Mouse (Mus musculus) left cerebral cortex, adult 18-20 months (tissue): Measurements from ENCODE around the gene Bard1. TPM values are rescaled to one million over a fixed set of nuclear protein-coding genes. Genes with fewer than 3 reads are reported as not detected.
A peak's percentile ranks its signal among the peaks of the same experiment; 100 is the strongest.

Experiments
- DNase-seq, 2 experiments: peaks; one replicate each; pipeline ENCODE4 v3.0.0; 2021 to 2022; ENCODE audit warnings: low spot score in 2 of 2, mixed read lengths in 1 of 2
- long read RNA-seq, 2 experiments: library from polyadenylated mRNA; stranded (forward); transcript quantifications; one replicate each; pipeline ENCODE4 v2.0.0; 2021
- total RNA-seq, 2 experiments: library from RNA; stranded (reverse); gene quantifications; 2 replicates each; pipeline ENCODE4 v1.2.3; 2021

Bard1 gene
- total RNA-seq: under 1 TPM; 0.45 to 0.51 TPM
- long read RNA-seq, experiment 1: 0 reads
- long read RNA-seq, experiment 2: 0 reads

- peak; percentile 61 for DNase-seq
Observed at GRCm38 (mm10) chr1:71102344-71103173, at the start of gene Bard1. TSS of gene Bard1 (minus strand) at chr1:71103146.

- no peak for DNase-seq
Observed at GRCm38 (mm10) chr1:71127171-71127570, 24.2 kb upstream of the Bard1 start.

DNA sequence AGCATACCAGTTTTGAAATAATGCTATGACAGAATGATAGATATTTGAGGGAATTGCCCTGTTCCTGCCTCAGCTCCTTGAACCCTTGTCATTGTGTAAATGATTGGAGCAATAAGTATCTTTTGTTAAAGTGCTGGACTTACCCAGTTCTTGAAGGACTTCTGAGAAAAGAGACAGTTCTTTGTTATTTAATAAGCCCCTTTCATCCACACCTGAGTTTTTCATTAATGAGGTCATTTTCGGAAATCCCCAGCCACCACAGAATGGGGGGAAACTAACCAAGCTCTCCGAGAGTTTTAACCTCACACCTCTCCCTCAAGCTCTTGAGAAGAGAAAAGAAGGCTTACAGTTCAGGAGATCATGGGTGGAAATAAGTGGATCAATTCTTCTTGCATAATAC lies 15.6 kb upstream of the Bard1 start:
- DNase-seq: no peak

- no peak for DNase-seq
Observed at GRCm38 (mm10) chr1:71117253-71117652, 14.3 kb upstream of the Bard1 start.

- no peak for DNase-seq
Observed at GRCm38 (mm10) chr1:71115781-71116180, 12.8 kb upstream of the Bard1 start.

- DNase-seq: no peak
Observed at GRCm38 (mm10) chr1:71109858-71110257, 6.9 kb upstream of the Bard1 start.

DNA sequence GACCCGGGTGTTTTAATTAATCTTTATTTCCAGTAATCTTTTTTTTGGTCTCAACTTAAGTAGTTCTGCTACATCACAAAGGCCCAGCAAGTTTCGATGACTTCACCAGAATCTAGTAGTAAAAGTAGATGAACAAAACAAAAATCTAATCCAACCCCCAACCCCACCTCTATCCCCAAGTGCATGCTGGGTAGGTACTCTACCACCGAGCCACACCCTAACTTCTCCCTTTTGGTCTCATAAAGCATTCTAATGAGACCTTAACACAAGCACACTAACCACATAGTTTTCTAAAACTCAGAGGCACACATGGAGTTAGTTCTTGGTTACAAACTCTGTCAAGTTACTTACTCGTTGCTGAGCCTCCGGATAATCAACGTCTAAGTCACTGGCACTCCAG lies 3.2 kb upstream of the Bard1 start:
- DNase-seq: no peak

- no peak for DNase-seq
Observed at GRCm38 (mm10) chr1:71105724-71106123, 2.8 kb upstream of the Bard1 start.

GRCm38 (mm10) chr1:71103174-71103864 lies 373 bp upstream of the Bard1 start:
- no peak for DNase-seq

DNA sequence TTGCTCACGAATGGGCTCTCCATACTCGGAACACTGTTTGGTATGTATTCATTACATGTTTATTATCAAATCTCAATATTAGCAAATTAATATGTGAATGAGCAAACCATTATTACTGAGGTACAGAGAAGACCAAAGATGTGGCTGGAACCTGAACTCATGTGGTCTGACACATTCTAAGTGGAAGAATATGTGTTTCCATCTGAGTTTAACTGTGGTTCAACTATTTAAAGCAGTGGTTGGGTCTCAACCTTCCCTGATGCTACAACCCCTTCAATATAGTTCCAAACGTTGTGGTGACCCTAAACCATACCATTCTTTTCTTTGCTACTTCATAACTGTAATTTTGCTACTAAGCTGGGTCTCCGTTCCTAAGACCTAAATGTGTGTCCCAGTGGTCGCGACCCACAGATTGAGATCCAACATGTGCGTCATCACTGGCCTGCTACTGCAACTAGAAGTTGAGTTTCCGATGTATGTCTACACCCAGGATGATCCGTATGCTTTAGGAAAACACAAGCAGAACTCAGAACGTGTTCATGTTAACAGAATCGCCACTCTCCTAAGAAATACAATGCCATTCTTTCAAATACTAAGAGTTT lies 1.5 kb downstream of the Bard1 start:
- no peak for DNase-seq

DNA sequence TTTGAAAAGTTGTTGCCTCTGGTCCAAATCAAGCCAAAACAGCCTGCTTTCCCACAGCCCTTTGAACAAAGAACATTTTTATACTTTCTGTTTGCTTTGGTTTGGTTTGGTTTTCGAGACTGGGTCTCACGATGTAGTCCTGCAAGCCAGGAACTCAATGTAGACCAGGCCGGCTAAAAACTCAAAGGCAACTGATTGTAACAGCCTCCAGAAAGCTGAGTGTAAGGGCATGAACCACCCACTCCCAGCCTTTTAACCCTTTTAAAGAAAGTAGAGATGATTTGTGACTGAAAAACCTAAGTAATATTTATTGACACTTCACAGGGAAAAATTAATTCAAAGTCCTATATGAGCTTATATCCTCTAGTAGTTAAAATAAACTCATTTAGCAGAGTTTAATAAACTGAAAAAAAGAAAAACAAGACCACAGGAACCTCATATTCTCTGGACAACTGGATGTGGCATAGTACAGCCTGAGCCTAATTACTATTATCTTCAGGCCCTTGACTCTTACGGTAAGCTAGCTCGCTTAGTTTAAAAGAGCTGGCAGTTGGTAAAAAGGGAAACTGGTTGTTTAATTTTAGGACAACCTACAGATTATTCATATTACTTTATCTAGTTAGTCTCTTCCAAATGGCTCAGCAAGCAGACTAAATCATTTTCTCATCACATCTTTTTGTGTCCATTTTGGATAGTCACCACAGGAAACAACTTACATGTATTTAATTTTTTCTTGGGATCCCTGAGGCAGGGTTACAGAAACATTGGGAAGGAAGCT lies 2.2 kb downstream of the Bard1 start:
- DNase-seq: no peak

GRCm38 (mm10) chr1:71099945-71100515 lies 2.9 kb downstream of the Bard1 start:
- DNase-seq: no peak

DNA sequence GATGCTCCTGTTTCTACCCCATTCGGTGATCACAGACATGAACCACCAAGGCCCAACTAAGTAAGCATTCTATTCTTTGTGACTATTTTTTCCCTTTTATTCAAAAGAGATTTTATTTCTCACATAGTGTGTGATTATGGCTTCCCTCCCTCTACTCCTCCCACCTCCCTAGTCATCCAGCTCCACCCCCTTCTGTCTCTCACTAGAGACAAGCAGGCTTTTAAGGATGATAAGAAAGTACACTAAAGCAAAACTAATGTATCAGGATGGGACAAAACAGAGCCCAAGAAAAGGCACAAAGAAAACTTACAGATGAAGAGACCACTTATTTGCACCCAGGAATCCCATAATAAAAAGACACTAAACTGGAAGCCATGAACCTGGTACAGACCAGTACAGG lies 6.9 kb downstream of the Bard1 start:
- DNase-seq: no peak

DNA sequence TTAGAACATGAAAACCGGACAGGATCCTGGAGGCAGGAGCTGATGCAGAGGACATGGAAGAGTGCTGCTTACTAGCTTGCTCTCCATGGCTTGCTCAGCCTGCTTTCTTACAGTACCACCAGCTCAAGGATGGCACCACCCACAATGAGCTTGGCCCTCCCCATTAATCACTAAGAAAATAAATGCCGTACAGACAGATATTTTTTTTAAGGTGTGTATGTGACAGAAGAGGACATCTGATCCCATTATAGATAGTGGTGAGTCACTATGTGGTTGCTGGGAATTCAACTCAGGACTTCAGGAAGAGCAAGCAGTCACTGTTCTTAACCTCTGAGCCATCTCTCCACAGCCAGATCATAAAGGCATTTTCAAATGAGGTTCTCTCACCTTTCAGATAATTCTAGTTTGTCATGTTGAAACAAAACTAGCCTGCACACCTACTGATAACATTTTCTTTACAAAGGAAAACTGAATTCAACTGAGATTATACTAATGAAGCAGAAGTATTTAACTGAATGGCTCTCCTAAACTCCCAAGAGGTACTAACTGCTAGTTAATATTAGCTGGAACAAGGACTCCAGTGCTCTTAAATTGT lies 7.6 kb downstream of the Bard1 start:
- no peak for DNase-seq

DNA sequence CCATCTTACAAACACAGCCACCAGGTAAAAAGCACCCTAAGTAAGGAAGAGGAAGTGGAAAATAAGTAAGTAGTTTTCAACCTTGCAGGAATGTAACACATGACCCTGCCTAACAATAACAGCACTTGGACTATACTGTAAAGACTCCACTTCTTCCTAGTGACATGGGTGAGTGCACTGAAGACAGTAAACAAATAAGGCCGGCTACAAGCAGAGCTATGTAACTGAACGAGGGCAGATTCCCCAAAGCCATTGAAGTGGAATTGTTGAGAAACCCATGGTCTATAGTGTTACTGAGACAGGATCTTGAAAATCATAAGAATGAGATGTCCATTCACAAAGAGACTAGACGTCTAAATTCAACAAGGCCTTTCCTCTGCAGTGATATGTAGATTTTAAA lies 27.3 kb downstream of the Bard1 start:
- DNase-seq: no peak

DNA sequence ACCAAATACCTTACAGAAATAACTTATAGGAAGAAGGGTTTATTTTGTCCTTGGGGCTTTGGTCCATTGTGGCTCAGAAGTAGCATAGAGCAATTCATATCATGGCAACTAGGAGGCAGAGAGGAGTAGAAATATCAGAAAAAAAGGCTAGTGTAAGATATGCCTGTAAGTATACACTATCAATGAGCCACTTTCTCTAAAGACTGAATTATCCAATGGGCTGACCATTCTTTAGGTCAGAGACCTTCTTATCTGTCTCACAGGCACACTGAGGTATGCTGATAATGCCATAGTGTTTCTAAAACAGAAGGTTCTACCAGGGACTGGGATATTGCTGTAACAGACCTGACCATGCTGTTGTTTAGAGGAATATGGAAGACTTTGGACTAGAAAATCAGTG lies 32.2 kb downstream of the Bard1 start:
- DNase-seq: no peak

DNA sequence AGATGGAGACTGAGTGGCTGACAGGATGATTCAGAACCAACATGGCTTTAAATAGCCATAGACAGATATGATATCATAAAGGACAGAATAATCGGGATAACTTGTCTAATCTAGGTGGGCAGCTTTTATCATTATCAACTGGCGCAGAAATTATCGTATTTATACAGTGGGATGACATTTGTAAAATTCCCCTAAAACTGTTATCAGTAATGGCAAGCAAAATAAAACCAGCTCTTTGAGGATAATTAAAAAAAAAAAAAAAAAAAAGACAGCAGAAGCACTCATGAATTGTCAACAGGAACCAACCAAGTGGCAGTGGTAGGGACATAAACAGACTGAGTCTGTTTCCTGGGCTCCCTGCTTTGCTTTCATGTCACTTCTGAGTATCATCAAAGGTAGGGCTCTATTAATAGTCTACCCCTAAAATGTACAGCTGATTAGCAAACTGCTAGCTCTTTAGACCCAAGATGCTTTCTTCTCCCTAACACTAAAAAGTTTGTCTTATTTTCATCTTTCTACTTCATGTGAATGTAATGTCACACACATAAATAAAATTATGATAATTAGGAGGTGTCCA lies 34.1 kb downstream of the Bard1 start:
- no peak for DNase-seq

DNA sequence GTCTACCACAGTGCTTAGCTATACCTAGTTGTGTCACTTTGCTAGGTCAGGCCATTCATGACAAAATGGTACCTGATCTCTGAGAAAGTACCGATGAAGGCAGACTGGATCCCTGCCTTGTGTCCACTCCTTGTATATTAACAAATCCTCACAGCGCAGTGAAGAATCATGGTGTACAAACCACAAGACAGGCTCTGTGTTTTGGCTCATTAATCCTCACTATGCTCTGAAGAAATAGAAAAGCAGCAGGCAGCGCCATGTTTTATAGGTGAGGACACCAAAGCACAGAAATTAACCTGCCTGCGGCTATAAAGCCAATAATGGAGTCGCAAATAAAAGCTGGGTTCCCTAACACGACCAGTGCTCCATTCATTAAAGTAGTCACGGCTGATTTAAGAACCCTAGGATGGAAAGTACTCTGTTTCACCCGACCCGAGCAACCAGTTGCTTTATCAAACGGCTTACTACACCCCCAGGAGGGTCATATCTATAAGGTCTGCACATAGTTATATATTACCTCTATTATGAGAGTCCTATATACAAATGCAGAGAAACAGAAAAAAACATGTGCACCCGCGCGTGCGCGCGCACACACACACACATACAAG lies 39.0 kb downstream of the Bard1 start:
- DNase-seq: no peak

- DNase-seq: no peak
Observed at GRCm38 (mm10) chr1:71056143-71056542, 46.8 kb downstream of the Bard1 start.

GRCm38 (mm10) chr1:71055454-71055853 lies 47.5 kb downstream of the Bard1 start:
- no peak for DNase-seq
